Mouse (Mus musculus): Measurements from ENCODE around the gene Zfp324. TPM values are rescaled to one million over a fixed set of nuclear protein-coding genes. Genes with fewer than 3 reads are reported as not detected.
"Not testable (repeated sequence)": the region's sequence is repeated elsewhere in the genome, so short reads cannot be mapped to it uniquely, and the experiment has no call there.

Gene Zfp324
- total RNA-seq (2021), result 1 to 10 TPM; 6.0 to 6.6 TPM
- long read RNA-seq, experiment 1, full-length matches to known transcripts, result 3 of 5 reads
- long read RNA-seq, experiment 1, partial matches to known transcripts, result 0 of 5 reads
- long read RNA-seq, experiment 1, other reads (novel, unspliced or antisense), result 2 of 5 reads
- long read RNA-seq, experiment 2, full-length matches to known transcripts, result 4 of 6 reads
- long read RNA-seq, experiment 2, partial matches to known transcripts, result 1 of 6 reads
- long read RNA-seq, experiment 2, other reads (novel, unspliced or antisense), result 1 of 6 reads

DNA sequence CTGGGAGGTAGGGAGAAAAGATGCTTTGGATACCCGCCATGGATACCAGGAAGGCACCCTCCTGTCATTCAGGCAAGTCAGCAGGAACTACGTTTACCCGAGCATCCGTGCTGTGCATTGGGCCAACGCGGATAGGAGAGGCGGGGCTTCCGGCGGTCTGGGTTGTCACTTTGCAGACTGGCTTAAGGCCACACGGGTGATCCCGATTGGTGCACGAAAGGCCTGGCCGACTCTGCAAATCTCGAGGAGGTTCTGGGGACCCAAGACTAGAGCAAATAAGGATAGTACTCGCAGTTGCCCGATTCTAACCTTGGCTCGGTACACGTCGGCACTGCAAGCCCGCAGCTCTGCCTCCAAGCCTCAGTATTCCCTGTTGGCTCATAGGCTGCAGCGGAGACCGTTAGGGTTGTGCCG is at the start of gene Zfp324:
Gene Zfp324 (plus strand): TSS at position 161 of the 414 bp plus-strand sequence.
- peak; percentile 66 to 89 for DNase-seq (ENCODE audit: low spot score in 2 of 2)

DNA sequence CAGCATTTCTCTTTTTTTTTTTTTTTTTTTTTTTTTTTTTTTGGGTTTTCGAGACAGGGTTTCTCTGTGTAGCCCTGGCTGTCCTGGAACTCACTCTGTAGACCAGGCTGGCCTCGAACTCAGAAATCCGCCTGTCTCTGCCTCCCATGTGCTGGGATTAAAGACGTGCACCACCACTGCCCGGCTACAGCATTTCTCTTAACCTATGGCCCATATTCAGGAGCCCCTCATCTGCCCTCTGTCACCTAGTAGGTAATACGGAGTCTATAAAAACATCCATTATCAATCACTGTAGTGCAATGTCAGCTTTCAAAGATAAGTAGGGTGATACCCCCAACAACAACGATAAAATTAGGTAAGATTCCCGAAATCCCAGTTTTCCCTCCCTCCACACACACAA is 45.1 kb upstream of the Zfp324 start:
- DNase-seq (ENCODE audit: low spot score in 2 of 2), result not testable (repeated sequence)

- DNase-seq (ENCODE audit: low spot score in 2 of 2), result no peak
Measured at GRCm38 (mm10) chr7:12921318-12921704, 44.3 kb upstream of the Zfp324 start.

DNA sequence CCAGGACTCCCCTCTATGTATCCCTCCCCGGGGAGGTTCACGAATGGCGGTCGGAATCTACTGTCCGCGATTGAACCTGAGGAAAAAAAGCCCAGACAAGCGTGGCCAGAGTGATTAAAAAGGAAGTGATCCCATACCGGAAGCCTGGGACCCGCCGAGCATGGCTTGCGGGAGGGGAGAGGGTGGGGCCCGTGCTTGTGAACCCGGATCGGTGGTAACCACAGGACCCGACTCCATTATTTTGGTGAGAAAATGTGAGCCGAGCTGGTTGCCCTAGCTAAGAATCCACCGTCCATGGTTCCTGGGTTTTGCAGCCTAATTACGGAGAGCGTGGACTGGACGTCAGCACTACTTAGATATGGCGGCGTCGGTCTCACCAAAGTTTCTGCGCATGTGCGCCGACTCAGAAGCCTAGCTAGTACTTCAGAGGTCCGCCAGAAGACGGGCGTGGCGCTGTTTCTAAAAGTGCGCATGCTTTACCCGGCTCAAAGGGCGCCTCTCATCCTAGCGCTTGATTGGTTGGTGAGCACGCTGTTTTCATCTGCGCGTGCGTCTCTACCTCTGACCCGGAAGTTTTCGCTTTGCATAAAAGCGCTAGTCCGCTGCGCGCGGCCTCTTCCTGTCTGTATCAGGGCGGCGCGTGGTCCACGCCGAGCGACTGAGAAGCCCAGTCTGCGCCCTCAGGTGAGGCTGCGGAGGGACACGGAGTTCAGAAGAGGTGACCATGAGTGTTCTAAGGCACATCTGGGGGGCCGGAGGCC is 43.8 kb upstream of the Zfp324 start, which contains the start of gene Rps5:
Gene Rps5 (plus strand): TSS at position 586 of the 761 bp plus-strand sequence.
- DNase-seq (ENCODE audit: low spot score in 2 of 2), result peak; percentile 97 to 98

DNA sequence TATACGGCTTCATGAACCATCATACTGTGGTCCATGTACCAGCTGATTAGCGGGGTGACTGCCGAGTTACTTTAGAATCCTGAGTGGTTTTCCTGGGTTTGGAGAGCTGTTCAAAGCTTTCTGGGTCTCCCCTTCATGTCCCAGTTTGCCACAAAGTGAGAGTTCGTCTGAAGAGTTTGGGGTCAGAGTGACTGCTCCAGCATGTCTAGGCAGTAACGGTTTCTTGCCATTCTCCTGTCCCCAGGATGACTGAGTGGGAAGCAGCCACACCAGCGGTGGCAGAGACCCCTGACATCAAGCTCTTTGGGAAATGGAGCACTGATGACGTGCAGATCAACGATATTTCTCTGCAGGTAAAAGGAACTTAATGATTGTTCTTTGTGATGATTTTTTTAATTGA is 42.9 kb upstream of the Zfp324 start:
- DNase-seq (ENCODE audit: low spot score in 2 of 2), result no peak

GRCm38 (mm10) chr7:12926316-12926715 is 39.3 kb upstream of the Zfp324 start:
- DNase-seq (ENCODE audit: low spot score in 2 of 2), result no peak

DNA sequence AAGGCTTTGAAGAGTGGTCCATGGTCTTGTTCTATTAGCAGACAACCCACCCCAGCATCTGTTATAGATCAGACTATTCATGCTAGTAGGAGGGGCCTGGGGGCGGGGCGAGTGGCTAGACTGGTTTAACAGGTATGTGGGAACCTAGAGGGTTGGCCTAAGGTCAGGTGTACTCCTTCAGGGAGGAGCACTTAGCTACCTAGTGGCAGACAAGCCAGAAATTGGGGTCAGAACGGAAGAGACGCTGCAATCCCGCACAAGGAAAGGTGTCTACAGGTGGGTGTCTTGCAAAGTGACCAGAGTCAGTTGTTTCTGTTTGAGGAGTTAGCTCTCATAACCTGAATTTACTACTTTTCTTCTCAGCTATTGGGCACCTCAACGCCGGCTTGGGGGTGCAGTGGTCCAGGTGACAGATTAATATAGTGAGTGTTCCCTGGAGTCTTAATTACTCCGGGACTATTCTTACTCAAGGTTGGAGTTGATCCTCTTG is 38.4 kb upstream of the Zfp324 start, which contains the start of gene Rnf225:
Gene Rnf225 (plus strand): TSS at position 226 of the 490 bp plus-strand sequence.
- no peak for DNase-seq (ENCODE audit: low spot score in 2 of 2)

DNA sequence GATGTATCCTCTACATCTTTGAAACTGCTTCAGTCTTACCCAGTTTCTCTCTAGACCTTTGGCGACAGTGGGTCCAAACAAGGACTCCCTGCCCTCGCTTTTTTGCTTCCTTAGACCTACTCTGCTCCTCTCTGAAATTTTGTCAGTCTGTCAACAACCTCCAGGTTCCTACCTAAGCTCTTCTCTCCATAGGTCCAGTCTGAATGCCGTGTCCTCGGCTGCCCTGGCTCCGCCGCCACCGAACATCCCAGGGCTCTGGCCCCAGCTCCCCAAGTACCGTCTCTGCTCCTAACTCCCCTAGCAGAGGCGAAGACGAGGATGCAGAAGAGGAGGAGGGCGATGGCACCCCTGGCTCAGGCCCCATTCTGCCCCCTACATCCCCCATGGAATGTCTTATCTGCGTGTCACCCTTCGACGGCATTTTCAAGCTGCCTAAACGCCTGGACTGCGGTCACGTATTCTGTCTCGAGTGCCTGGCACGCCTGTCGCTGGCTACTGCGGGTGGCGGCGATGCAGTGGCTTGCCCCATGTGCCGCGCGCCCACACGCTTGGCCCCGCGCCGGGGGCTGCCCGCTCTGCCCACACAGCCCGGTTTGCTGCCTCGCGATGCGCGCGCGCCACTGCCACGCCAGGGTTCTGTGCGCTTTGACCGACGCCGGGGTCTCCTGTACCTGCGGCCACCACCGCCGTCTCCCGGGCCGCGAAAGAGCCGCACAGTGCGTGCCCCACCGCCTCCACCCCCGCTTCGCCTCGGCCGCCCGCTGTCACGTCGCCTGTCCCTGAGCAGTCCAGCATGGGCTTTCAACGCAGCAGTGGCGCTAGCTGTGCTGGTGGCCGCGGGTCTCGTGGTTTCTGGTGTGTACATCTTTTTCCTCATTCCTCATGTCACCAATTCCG is 37.7 kb upstream of the Zfp324 start:
- DNase-seq (ENCODE audit: low spot score in 2 of 2), result peak; percentile 31 to 43

GRCm38 (mm10) chr7:12933615-12934140 is 32.0 kb upstream of the Zfp324 start:
- no peak for DNase-seq (ENCODE audit: low spot score in 2 of 2)

- no peak for DNase-seq (ENCODE audit: low spot score in 2 of 2)
Measured at GRCm38 (mm10) chr7:12934808-12935207, 30.8 kb upstream of the Zfp324 start.

DNA sequence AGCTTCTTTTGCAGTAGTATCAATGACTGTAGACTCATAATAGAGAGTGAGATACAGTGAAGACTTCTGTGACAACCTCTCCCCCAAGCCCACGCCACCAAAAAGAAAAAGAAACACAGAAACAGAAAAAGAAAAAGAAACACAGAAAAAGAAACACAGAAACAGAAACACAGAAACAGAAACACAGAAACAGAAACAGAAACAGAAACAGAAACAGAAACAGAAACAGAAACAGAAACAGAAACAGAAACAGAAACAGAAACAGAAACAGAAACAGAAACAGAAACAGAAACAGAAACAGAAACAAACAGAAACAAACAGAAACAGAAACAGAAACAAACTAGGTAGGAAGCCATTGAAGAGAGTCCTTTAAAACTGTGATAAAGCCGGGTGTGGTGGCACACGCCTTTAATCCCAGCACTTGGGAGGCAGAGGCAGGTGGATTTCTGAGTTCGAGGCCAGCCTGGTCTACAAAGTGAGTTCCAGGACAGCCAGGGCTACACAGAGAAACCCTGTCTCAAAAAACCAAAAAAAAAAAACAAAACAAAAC is 28.3 kb upstream of the Zfp324 start:
- not testable (repeated sequence) for DNase-seq (ENCODE audit: low spot score in 2 of 2)

DNA sequence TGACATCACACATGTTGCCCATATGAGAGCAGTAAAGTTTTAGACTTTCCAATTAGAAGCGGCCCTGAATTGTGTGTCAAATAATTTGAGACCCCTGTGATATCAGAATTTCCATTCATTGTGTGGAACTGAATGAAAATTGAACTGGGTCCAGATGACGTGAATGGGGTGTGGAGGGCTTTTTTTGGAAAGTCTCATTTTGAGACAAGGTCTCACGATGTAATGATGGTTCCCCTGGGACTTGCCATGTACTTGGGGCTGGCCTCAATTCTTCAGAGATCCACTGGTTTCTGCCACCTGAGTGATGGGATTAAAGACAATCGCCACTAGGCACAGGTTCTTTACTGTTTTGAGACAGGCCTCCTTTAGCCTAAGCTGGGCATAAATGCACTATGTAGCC is 25.0 kb upstream of the Zfp324 start:
- DNase-seq (ENCODE audit: low spot score in 2 of 2), result no peak

GRCm38 (mm10) chr7:12943488-12943887 is 22.1 kb upstream of the Zfp324 start:
- no peak for DNase-seq (ENCODE audit: low spot score in 2 of 2)

DNA sequence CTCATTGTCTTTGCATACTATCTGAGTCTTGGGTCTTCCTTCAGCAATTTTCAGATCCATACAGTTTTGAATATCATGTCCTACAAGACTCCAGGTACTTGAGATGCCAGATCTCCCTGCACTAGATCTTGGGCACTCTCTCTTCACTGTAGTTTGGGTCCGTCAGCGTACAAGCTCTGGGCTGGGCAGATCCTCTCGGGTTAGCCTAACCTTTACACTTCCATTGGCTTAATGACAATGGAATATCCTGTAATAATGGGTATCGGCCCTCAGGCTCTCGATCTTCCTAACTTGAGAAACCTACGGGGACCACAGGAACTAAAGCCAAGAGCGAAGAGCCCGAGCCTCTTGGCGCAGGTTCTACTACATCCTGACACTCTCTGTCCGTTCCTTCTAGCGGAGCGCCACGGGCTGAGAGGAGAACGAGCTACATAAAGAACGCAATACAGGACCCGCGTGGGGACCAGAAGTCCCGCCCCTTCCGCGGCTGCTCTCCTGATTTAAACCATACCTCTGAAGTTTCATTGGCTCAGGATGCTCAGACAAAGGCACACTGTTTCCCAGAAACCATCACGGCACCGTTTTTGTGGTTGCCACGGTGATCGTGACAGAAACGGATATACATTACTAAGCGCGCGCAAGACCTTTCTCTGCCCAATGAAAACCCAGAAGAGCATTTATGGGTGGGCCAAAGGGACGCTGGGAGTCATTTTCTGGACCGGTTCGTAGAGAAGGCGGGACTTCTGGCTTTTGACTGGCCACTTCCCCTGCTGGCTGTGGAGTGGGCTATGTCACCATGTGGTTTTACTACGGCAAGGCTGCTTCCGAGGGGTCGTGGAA is 16.4 kb upstream of the Zfp324 start:
- peak; percentile 68 to 89 for DNase-seq (ENCODE audit: low spot score in 2 of 2)

GRCm38 (mm10) chr7:12949872-12950229 is 15.8 kb upstream of the Zfp324 start:
- peak in 1 of 2 experiments; percentile 24 for DNase-seq (ENCODE audit: low spot score in 2 of 2)

DNA sequence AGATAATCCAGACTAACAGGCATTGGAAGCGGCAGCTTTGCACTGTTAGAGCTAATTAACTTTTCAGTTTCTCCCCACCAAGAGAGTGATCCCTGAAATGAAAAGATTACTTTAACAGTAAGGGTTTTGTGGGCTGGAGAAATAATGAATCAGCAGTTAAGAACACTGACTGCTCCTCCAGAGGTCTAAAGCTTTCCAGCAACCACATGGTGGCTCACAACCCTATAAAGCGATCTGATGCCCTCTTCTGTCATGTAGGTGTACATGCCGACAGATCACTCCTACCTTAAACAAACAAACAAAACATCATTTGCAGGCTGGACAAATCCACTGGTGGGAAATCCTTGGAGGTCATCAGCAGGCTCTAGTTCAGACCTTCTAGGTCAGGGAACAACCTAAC is 10.7 kb upstream of the Zfp324 start:
- no peak for DNase-seq (ENCODE audit: low spot score in 2 of 2)

GRCm38 (mm10) chr7:12957511-12957910 is 8.1 kb upstream of the Zfp324 start:
- no peak for DNase-seq (ENCODE audit: low spot score in 2 of 2)

DNA sequence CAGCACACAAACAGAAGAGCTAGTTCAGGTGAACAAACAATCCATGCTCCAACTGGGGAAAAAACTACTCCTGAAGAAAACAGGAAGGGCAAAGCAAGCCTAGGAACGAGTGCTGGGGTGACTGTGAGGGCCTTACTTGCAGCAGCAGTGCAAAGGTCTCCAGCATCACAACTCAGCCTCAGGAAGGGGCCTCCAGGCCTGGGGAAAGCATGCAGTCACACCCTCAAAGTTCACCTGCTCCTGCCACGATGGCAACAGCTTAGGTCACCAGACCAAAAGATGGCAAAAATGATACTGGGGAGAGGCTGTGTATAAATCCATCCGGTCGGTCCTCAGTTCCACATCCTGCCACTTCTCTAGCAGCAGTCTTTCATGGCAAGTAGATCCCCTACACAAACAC is 6.7 kb upstream of the Zfp324 start:
- DNase-seq (ENCODE audit: low spot score in 2 of 2), result no peak

DNA sequence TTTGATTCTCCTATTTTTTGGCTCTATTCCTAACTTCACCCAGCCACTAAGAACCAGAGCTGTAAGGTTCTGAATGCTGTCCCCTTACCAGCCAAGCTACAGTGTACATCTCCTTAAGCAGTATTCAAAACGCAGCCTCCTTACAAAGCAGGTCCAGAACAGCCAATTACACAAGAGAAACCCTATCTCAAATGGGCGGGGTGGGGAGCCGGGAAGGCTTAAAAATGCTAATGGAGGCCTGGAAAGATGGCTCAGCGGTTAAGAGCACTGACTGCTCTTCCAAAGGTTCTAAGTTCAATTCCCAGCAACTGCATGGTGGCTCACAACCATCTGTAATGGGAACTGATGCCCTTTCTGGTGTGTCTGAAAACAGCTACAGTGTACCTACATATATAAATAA is 5.9 kb upstream of the Zfp324 start:
- DNase-seq (ENCODE audit: low spot score in 2 of 2), result no peak

Measured in gastrocnemius, postnatal 4 days (tissue).